Mouse (Mus musculus) CH12.LX (cell line): Measurements from ENCODE around the gene Ccdc144b. TPM values are rescaled to one million over a fixed set of nuclear protein-coding genes. Genes with fewer than 3 reads are reported as not detected.

ENCODE experiments used
- DNase-seq: peaks from one replicate; pipeline ENCODE4 v3.0.0-alpha.2; 2013; ENCODE audit errors: extremely low read depth
- H3K27ac ChIP-seq: 2 replicates; pipeline ENCODE4 v1.5.1; 2012; ENCODE audit warnings: low read depth, mild to moderate bottlenecking, control low read depth, moderate library complexity; ENCODE audit not compliant: insufficient read depth
- H3K27me3 ChIP-seq: replicated peaks from 2 replicates; pipeline ENCODE3; 2012; ENCODE audit warnings: inconsistent platforms
- H3K36me3 ChIP-seq, 2 experiments: replicated peaks in 1 of 2; 2 replicates each; pipeline versions ENCODE3 to v1.6.1; 2012; ENCODE audit warnings: inconsistent platforms in 1 of 2, low read length in 1 of 2, mild to moderate bottlenecking in 1 of 2, mixed read lengths in 1 of 2, moderate library complexity in 1 of 2; ENCODE audit not compliant: control insufficient read depth in 1 of 2, insufficient read depth in 1 of 2
- H3K4me1 ChIP-seq, 2 experiments: 2 replicates each; pipeline ENCODE4 v1.6.1; 2012; ENCODE audit warnings: inconsistent platforms in 1 of 2, moderate library complexity in 1 of 2; ENCODE audit not compliant: insufficient read depth in 2 of 2, control insufficient read depth in 1 of 2
- H3K4me2 ChIP-seq: 2 replicates; pipeline ENCODE4 v1.6.1; 2012; ENCODE audit warnings: low read depth, mild to moderate bottlenecking, control low read depth; ENCODE audit not compliant: poor library complexity, insufficient read depth, severe bottlenecking
- H3K4me3 ChIP-seq, 3 experiments: fragments of 150-350 bp in 1 of 3; sonication (generic) in 1 of 3; replicated peaks in 1 of 3; 2 replicates each; pipeline versions ENCODE3 to v1.5.1; 2011 to 2012; ENCODE audit warnings: low read depth in 2 of 3, low read length in 2 of 3, mild to moderate bottlenecking in 2 of 3, moderate library complexity in 2 of 3, control low read depth in 1 of 3, improper control_type of control experiment in 1 of 3, inconsistent platforms in 1 of 3, mixed read lengths in 1 of 3; ENCODE audit not compliant: poor library complexity in 1 of 3
- H3K79me2 ChIP-seq: replicated peaks from 2 replicates; pipeline ENCODE4 v1.6.1; 2012; ENCODE audit warnings: mild to moderate bottlenecking, moderate library complexity; ENCODE audit not compliant: control insufficient read depth, poor library complexity, insufficient read depth, severe bottlenecking; ENCODE audit errors: extremely low read depth
- H3K9ac ChIP-seq: 2 replicates; pipeline ENCODE4 v1.6.1; 2012; ENCODE audit warnings: low read depth, mild to moderate bottlenecking, control low read depth, moderate library complexity; ENCODE audit not compliant: insufficient read depth
- H3K9me3 ChIP-seq: replicated peaks from 2 replicates; pipeline ENCODE3; 2012; ENCODE audit warnings: low read length, inconsistent platforms, mixed read lengths
- BHLHE40 ChIP-seq: IDR thresholded peaks from 2 replicates; pipeline ENCODE4 v1.6.1; 2011; ENCODE audit warnings: mild to moderate bottlenecking, low read depth, low read length, improper control_type of control experiment
- CHD1 ChIP-seq: IDR thresholded peaks from 2 replicates; pipeline ENCODE4 v1.6.1; 2012; ENCODE audit warnings: low read depth, low read length, improper control_type of control experiment, inconsistent platforms
- CHD2 ChIP-seq: IDR thresholded peaks from 2 replicates; pipeline ENCODE4 v1.6.1; 2011; ENCODE audit warnings: low read length, improper control_type of control experiment
- CTCF ChIP-seq, 2 experiments: IDR thresholded peaks in 1 of 2; conservative IDR thresholded peaks in 1 of 2; 2 replicates each; pipeline ENCODE4 v1.5.1; 2011 to 2012; ENCODE audit warnings: low read depth in 2 of 2, low read length in 2 of 2, improper control_type of control experiment in 1 of 2, inconsistent platforms in 1 of 2, mild to moderate bottlenecking in 1 of 2, moderate library complexity in 1 of 2
- E2F4 ChIP-seq: IDR thresholded peaks from 2 replicates; pipeline ENCODE4 v1.6.1; 2011; ENCODE audit warnings: low read depth, low read length, improper control_type of control experiment; ENCODE audit not compliant: insufficient replicate concordance
- EP300 ChIP-seq: IDR thresholded peaks from 2 replicates; pipeline ENCODE4 v1.6.1; 2011; ENCODE audit warnings: low read length, improper control_type of control experiment
- ETS1 ChIP-seq: conservative IDR thresholded peaks from 2 replicates; pipeline ENCODE4 v1.6.1; 2012; ENCODE audit warnings: low read depth, mild to moderate bottlenecking, inconsistent platforms, low read length, improper control_type of control experiment, moderate library complexity
- GABPA ChIP-seq: IDR thresholded peaks from 2 replicates; pipeline ENCODE4 v1.6.1; 2012; ENCODE audit warnings: low read depth, low read length, improper control_type of control experiment, inconsistent platforms; ENCODE audit not compliant: insufficient replicate concordance
- HCFC1 ChIP-seq: IDR thresholded peaks from 2 replicates; pipeline ENCODE4 v1.6.1; 2012; ENCODE audit warnings: low read depth, mild to moderate bottlenecking, inconsistent platforms, low read length, improper control_type of control experiment
- IRF4 ChIP-seq: IDR thresholded peaks from 2 replicates; pipeline ENCODE4 v1.6.1; 2014; ENCODE audit warnings: low read depth, mild to moderate bottlenecking, inconsistent platforms, low read length, improper control_type of control experiment
- JUND ChIP-seq: conservative IDR thresholded peaks from 2 replicates; pipeline ENCODE4 v1.6.1; 2011; ENCODE audit warnings: low read depth, low read length, improper control_type of control experiment
- KAT2A ChIP-seq: IDR thresholded peaks from 2 replicates; pipeline ENCODE4 v1.6.1; 2012; ENCODE audit warnings: low read length, improper control_type of control experiment, inconsistent platforms; ENCODE audit not compliant: insufficient replicate concordance
- MAFK ChIP-seq: IDR thresholded peaks from 2 replicates; pipeline ENCODE4 v1.6.1; 2011; ENCODE audit warnings: low read length, improper control_type of control experiment; ENCODE audit not compliant: insufficient replicate concordance
- MAX ChIP-seq: IDR thresholded peaks from 2 replicates; pipeline ENCODE4 v1.6.1; 2011; ENCODE audit warnings: low read length, improper control_type of control experiment
- MEF2A ChIP-seq: IDR thresholded peaks from 2 replicates; pipeline ENCODE4 v1.6.1; 2014; ENCODE audit warnings: low read depth, mild to moderate bottlenecking, inconsistent platforms, low read length, improper control_type of control experiment, borderline replicate concordance
- MYC ChIP-seq: IDR thresholded peaks from 2 replicates; pipeline ENCODE4 v1.6.1; 2011; ENCODE audit warnings: low read depth, mild to moderate bottlenecking, improper control_type of control experiment, low read length
- NRF1 ChIP-seq: IDR thresholded peaks from 2 replicates; pipeline ENCODE4 v1.6.1; 2014; ENCODE audit warnings: low read depth, mild to moderate bottlenecking, inconsistent platforms, low read length, improper control_type of control experiment, moderate library complexity
- PAX5 ChIP-seq: IDR thresholded peaks from 2 replicates; pipeline ENCODE4 v1.6.1; 2012; ENCODE audit warnings: low read length, inconsistent platforms, mixed read lengths
- POLR2AphosphoS2 ChIP-seq: IDR thresholded peaks from 2 replicates; pipeline ENCODE4 v1.6.1; 2011; ENCODE audit warnings: low read depth, low read length, improper control_type of control experiment
- SMC3 ChIP-seq: IDR thresholded peaks from 2 replicates; pipeline ENCODE4 v1.6.1; 2011; ENCODE audit warnings: low read depth, low read length, improper control_type of control experiment
- TBP ChIP-seq: conservative IDR thresholded peaks from 2 replicates; pipeline ENCODE4 v1.6.1; 2011; ENCODE audit warnings: low read depth, low read length, improper control_type of control experiment
- UBTF ChIP-seq: IDR thresholded peaks from 2 replicates; pipeline ENCODE4 v1.6.1; 2012; ENCODE audit warnings: low read depth, mild to moderate bottlenecking, inconsistent platforms, low read length, improper control_type of control experiment, moderate library complexity
- USF1 ChIP-seq: IDR thresholded peaks from 2 replicates; pipeline ENCODE4 v1.6.1; 2014; ENCODE audit warnings: low read depth, mild to moderate bottlenecking, inconsistent platforms, low read length, improper control_type of control experiment
- USF2 ChIP-seq: conservative IDR thresholded peaks from 2 replicates; pipeline ENCODE4 v1.6.1; 2011; ENCODE audit warnings: low read depth, low read length, improper control_type of control experiment
- ZC3H11A ChIP-seq: IDR thresholded peaks from 2 replicates; pipeline ENCODE4 v1.6.1; 2012; ENCODE audit warnings: low read depth, mild to moderate bottlenecking, inconsistent platforms, low read length, improper control_type of control experiment
- ZNF384 ChIP-seq: IDR thresholded peaks from 2 replicates; pipeline ENCODE4 v1.6.1; 2012; ENCODE audit warnings: low read depth, low read length, improper control_type of control experiment, inconsistent platforms
- dilution Hi-C: fragments of 300-500 bp; cut with MboI; formaldehyde crosslinking; loops from 2 replicates; pipeline ENCODE4 v1.14.3; 2020; ENCODE audit warnings: low sequenced_read_pairs; ENCODE audit not compliant: extremely low pct_unique_long_range_greater_than_20kb, extremely low pct_ligation_motif_present
- in situ Hi-C: fragments of 300-500 bp; cut with MboI; formaldehyde crosslinking; loops from 3 replicates; pipeline ENCODE4 v1.14.3; 2019; ENCODE audit warnings: low sequenced_read_pairs, low pct_ligation_motif_present, low pct_unique_long_range_greater_than_20kb, mixed read lengths
- polyA plus RNA-seq: library from polyadenylated mRNA; unstranded; fragments of >175 nt; gene quantifications from 2 replicates; pipeline ENCODE4 v1.2.1, GENCODE M21; 2012; ENCODE audit warnings: low read depth; ENCODE audit not compliant: insufficient read length
- total RNA-seq, 2 experiments: library from RNA; depleted of rRNA; stranded (reverse); fragments of 300-350 nt in 1 of 2; fragments of >200 nt in 1 of 2; gene quantifications; 2 replicates each; pipeline ENCODE4 v1.2.3; 2012 to 2014

The Ccdc144b gene
- total and polyA plus RNA-seq, 3 experiments, result 0.10 TPM; not detected in 2

- Histone ChIP-seq H3K27me3 (no peaks in the 10 kb centered on the region), H3K4me1 (no peaks in the 10 kb centered on the region), H3K4me3 (no peak overlapping the region), H3K79me2 (no peaks in the 10 kb centered on the region), H3K27ac (no peak overlapping the region), H3K9me3 (no peaks in the 10 kb centered on the region), H3K4me2 (no peak overlapping the region), H3K9ac (no peak overlapping the region), H3K36me3 (peaks cover 86 to 93% of the 10 kb centered on the region in 2 experiments)
- no peak for TF ChIP-seq MYC
- no peak for TF ChIP-seq MEF2A
- TF ChIP-seq ETS1, result no peak
- no peak for TF ChIP-seq UBTF
- TF ChIP-seq MAX, result no peak
- no peak for TF ChIP-seq HCFC1
- no peak for TF ChIP-seq ZC3H11A
- TF ChIP-seq USF1, result no peak
- no peak for TF ChIP-seq CHD2
- no peak for TF ChIP-seq TBP
- TF ChIP-seq KAT2A, result no peak
- TF ChIP-seq SMC3, result no peak
- no peak for TF ChIP-seq GABPA
- TF ChIP-seq IRF4, result no peak
- TF ChIP-seq ZNF384, result no peak
- TF ChIP-seq PAX5, result no peak
- no peak for TF ChIP-seq CHD1
- TF ChIP-seq JUND, result no peak
- no peak for TF ChIP-seq MAFK
- TF ChIP-seq POLR2AphosphoS2, result no peak
- dilution Hi-C loops (no loop called here), in situ Hi-C loops (no loop called here)
- no peak for DNase-seq
These were observed 24.0 kb upstream of the Ccdc144b start for GRCm38 (mm10) chr3:36077386-36077785.

DNA sequence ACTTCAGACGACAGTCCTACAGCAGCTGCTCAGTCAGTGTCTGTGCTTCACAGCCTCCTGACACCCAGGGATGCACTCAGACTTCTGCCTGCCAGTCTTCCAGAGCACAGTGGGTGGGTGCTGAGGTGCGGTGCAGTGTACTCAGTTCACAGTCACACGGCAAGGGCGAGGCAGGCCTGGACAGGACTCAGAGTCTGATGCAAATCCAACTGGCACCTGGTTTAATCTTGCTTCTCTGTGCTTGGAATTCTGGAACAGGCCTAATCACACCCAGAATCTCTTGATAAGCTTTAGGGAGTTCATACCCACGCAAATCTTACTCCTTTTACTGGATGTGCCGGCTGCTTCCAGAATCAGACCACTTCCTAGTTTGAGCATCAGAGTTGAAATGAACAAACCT is 22.1 kb upstream of the Ccdc144b start:
- Histone ChIP-seq H3K9ac (no peak overlapping the region), H3K4me3 (no peak overlapping the region), H3K27me3 (no peaks in the 10 kb centered on the region), H3K27ac (no peak overlapping the region), H3K4me1 (no peaks in the 10 kb centered on the region), H3K9me3 (no peaks in the 10 kb centered on the region), H3K36me3 (peaks cover 78 to 84% of the 10 kb centered on the region in 2 experiments), H3K4me2 (no peak overlapping the region), H3K79me2 (no peaks in the 10 kb centered on the region)
- in situ Hi-C loops, result no loop called here
- no peak for DNase-seq
- dilution Hi-C loops, result no loop called here
- TF ChIP-seq POLR2AphosphoS2 (no peak), CHD1 (no peak), CTCF (conservative IDR thresholded peaks at IDR 0.05 in 1 of 2, IDR thresholded peaks at IDR 0.05 in 1 of 2; ENCODE audit: low read depth in 2 of 2, low read length in 2 of 2) (no peak), NRF1 (no peak), CHD2 (no peak), MYC (no peak), E2F4 (no peak), ZC3H11A (no peak), IRF4 (no peak), USF2 (no peak), EP300 (no peak), BHLHE40 (no peak)
